In genomic region chr19:53892838-53893359, GRCm38 (mm10) we compare ENCODE assay signal across 10 mouse cellular contexts. TPM values are rescaled to one million over a fixed set of nuclear protein-coding genes. Genes with fewer than 3 reads are reported as not detected.
A peak's percentile ranks its signal among the peaks of the same experiment; 100 is the strongest.
DNase-seq lines count a peak whose midpoint lies in the region; ATAC-seq and TF ChIP-seq lines count a peak whose summit lies in the region.
"Had no signal": no experiment of that assay in that cellular context is flagged by ENCODE, and none has a peak within 500 bp of the region (broad histone marks: within the 10 kb centered on the region; RNA-seq: fewer than 3 reads in every experiment).

No protein-coding gene starts in this region.

- no peaks in the 10 kb centered on the region for H3K9me3 ChIP-seq in kidney, postnatal 0 days (replicated peaks; ENCODE audit: low read length)
- no peaks in the 10 kb centered on the region for H3K9me3 ChIP-seq in megakaryocyte, embryonic 14.5 days
- H3K9me3 ChIP-seq in midbrain, embryonic 13.5 days = no peaks in the 10 kb centered on the region

- no peaks in the 10 kb centered on the region for H3K27me3 ChIP-seq in kidney, postnatal 0 days (ENCODE audit: insufficient read depth, low read length)
- no peaks in the 10 kb centered on the region for H3K27me3 ChIP-seq in megakaryocyte, embryonic 14.5 days (replicated peaks)
- H3K27me3 ChIP-seq in midbrain, embryonic 13.5 days = no peaks in the 10 kb centered on the region

- DNase-seq in kidney, postnatal 0 days (ENCODE audit: low spot score) = no peak
- DNase-seq in kidney, postnatal 36 days = no peak
- DNase-seq in Muller cell, postnatal 12 days (ENCODE audit: inconsistent ontology term) = peak; percentile 15
- DNase-seq in induced T-regulatory cell, adult 2 months (ENCODE audit: low read depth) = peak; percentile 62
- DNase-seq in left cerebral cortex, postnatal 10 days (ENCODE audit: extremely low spot score in 1 of 2, low spot score in 2 of 2) = no peak
- DNase-seq in gastrocnemius, postnatal 4 days (ENCODE audit: low spot score in 2 of 2) = no peak

- H3K9ac ChIP-seq in kidney, postnatal 0 days (ENCODE audit: low read depth, low read length) = no peak overlapping the region
- no peak overlapping the region for H3K9ac ChIP-seq in midbrain, embryonic 13.5 days (replicated peaks)

- 54% methylated on average over 9 of the region's 9 CpGs for WGBS in kidney, postnatal 0 days
- WGBS in midbrain, embryonic 13.5 days = 78% methylated on average over 9 of the region's 9 CpGs

- ATAC-seq in kidney, postnatal 0 days (replicated peaks; ENCODE audit: low FRiP score, low read depth) = no peak
- ATAC-seq in midbrain, embryonic 13.5 days = no peak
- ATAC-seq: hindbrain, embryonic 16.5 days had no signal

- no peaks in the 10 kb centered on the region for H3K36me3 ChIP-seq in kidney, postnatal 0 days (ENCODE audit: insufficient read depth, low read length)
- no peaks in the 10 kb centered on the region for H3K36me3 ChIP-seq in megakaryocyte, embryonic 14.5 days (replicated peaks; ENCODE audit: low read length)
- no peaks in the 10 kb centered on the region for H3K36me3 ChIP-seq in midbrain, embryonic 13.5 days

- no peak overlapping the region for H3K4me2 ChIP-seq in kidney, postnatal 0 days (ENCODE audit: low read length)
- H3K4me2 ChIP-seq in midbrain, embryonic 13.5 days (replicated peaks) = no peak overlapping the region

- H3K27ac ChIP-seq in kidney, postnatal 0 days = peak overlapping the region; percentile 84
- no peak overlapping the region for H3K27ac ChIP-seq in midbrain, embryonic 13.5 days

- TF ChIP-seq CTCF in kidney, postnatal 0 days (IDR thresholded peaks at IDR 0.05; ENCODE audit: low read depth) = no peak

- intact Hi-C loops in left cerebral cortex, postnatal 10 days (cut with DNase I) = no loop called here

- no peak overlapping the region for H3K4me3 ChIP-seq in kidney, postnatal 0 days (replicated peaks; ENCODE audit: low read depth, low read length)
- peak overlapping the region; percentile 62 for H3K4me3 ChIP-seq in megakaryocyte, embryonic 14.5 days (replicated peaks)
- no peak overlapping the region for H3K4me3 ChIP-seq in midbrain, embryonic 13.5 days (replicated peaks)
- H3K4me3 ChIP-seq: erythroblast, embryonic 14.5 days had no signal

- H3K4me1 ChIP-seq in kidney, postnatal 0 days (replicated peaks; ENCODE audit: insufficient read depth, low read length) = peaks cover 5% of the 10 kb centered on the region; the same call in 1 of the 2 replicates
- peaks cover 73% of the 10 kb centered on the region for H3K4me1 ChIP-seq in megakaryocyte, embryonic 14.5 days
- 0 out of 2 replicates have a peak, but pooled peaks cover 5% of the 10 kb centered on the region for H3K4me1 ChIP-seq in midbrain, embryonic 13.5 days (replicated peaks)

RNA-seq across cellular contexts. Expression of gene Pdcd4, which starts 0.9 kb away (rescaled TPM):
- 119 and 121 TPM in 2 replicates for polyA plus RNA-seq in kidney, postnatal 0 days (2015; fragmentation: Nextera tagmentation; extraction: Ambion mirVana)
- 2.8 and 25.4 TPM in 2 replicates for polyA plus RNA-seq in megakaryocyte, embryonic 14.5 days (2012; ENCODE audit: insufficient read depth, low replicate concordance)
- 100 to 1,000 TPM in 1 of 2 experiments, 10 to 100 TPM in 1; 92.7 to 103 TPM for total RNA-seq in left cerebral cortex, postnatal 10 days (2021)
- total RNA-seq in gastrocnemius, postnatal 4 days (2021) = 10 to 100 TPM; 47.6 to 48.9 TPM
- polyA plus RNA-seq in midbrain, embryonic 13.5 days (2015; fragmentation: Nextera tagmentation; extraction: Ambion mirVana) = 84.7 and 85.6 TPM in 2 replicates

RNA-seq across cellular contexts. Expression of gene Shoc2, which starts 51.2 kb away (rescaled TPM):
- polyA plus RNA-seq in kidney, postnatal 0 days (2015; fragmentation: Nextera tagmentation; extraction: Ambion mirVana) = 34.2 and 34.5 TPM in 2 replicates
- 1.6 TPM in 1 of 2 replicates, not detected in the other for polyA plus RNA-seq in megakaryocyte, embryonic 14.5 days (2012; ENCODE audit: insufficient read depth, low replicate concordance)
- total RNA-seq in left cerebral cortex, postnatal 10 days (2021) = 10 to 100 TPM; 58.6 to 59.2 TPM
- 10 to 100 TPM; 35.3 to 40.7 TPM for total RNA-seq in gastrocnemius, postnatal 4 days (2021)
- polyA plus RNA-seq in midbrain, embryonic 13.5 days (2015; fragmentation: Nextera tagmentation; extraction: Ambion mirVana) = 62.3 and 63.9 TPM in 2 replicates

RNA-seq across cellular contexts. Expression of gene Bbip1, which starts 51.5 kb away (rescaled TPM):
- 107 and 111 TPM in 2 replicates for polyA plus RNA-seq in kidney, postnatal 0 days (2015; fragmentation: Nextera tagmentation; extraction: Ambion mirVana)
- 5.1 TPM in 1 of 2 replicates, not detected in the other for polyA plus RNA-seq in megakaryocyte, embryonic 14.5 days (2012; ENCODE audit: insufficient read depth, low replicate concordance)
- 10 to 100 TPM; 91.5 to 94.5 TPM for total RNA-seq in left cerebral cortex, postnatal 10 days (2021)
- 10 to 100 TPM; 36.3 to 45.0 TPM for total RNA-seq in gastrocnemius, postnatal 4 days (2021)
- polyA plus RNA-seq in midbrain, embryonic 13.5 days (2015; fragmentation: Nextera tagmentation; extraction: Ambion mirVana) = 120 and 134 TPM in 2 replicates

Comparison
In these comparisons a context has a peak if more than half of its experiments do, and no peak if none do; other contexts are left out.
1. DNase-seq: peak in Muller cell, postnatal 12 days (single experiment) and induced T-regulatory cell, adult 2 months (single experiment); none in kidney, postnatal 0 days (single experiment), kidney, postnatal 36 days (0 of 2), left cerebral cortex, postnatal 10 days (0 of 2) and gastrocnemius, postnatal 4 days (0 of 2).
2. RNA of gene Shoc2, which starts 51.2 kb away (polyA plus RNA-seq): 62.3 to 63.9 TPM in midbrain, embryonic 13.5 days and 34.2 to 34.5 TPM in kidney, postnatal 0 days; 1.6 TPM in megakaryocyte, embryonic 14.5 days; every median in the first group is over 10 times any median in the second.
3. RNA of gene Bbip1, which starts 51.5 kb away (polyA plus RNA-seq): 120 to 134 TPM in midbrain, embryonic 13.5 days and 107 to 111 TPM in kidney, postnatal 0 days; 5.1 TPM in megakaryocyte, embryonic 14.5 days; every median in the first group is over 10 times any median in the second.